Mouse (Mus musculus) stomach, embryonic 15.5 days (tissue): ENCODE results near the gene Ndufa12. TPM values are rescaled to one million over a fixed set of nuclear protein-coding genes. Genes with fewer than 3 reads are reported as not detected.

Experiments used
- ATAC-seq: fragments of 200-750 bp; cut with Nextera tagmentation; 2 replicates; pipeline ENCODE4 v1.8.0; 2017; ENCODE audit warnings: low read depth, moderate number of reproducible peaks, moderate TSS enrichment; ENCODE audit not compliant: insufficient read depth, low FRiP score
- H3K27ac ChIP-seq: fragments of 300-500 bp; sonication (generic); 2 replicates; pipeline ENCODE4 v1.5.1; 2015; ENCODE audit warnings: mild to moderate bottlenecking, inconsistent platforms
- H3K27me3 ChIP-seq: fragments of 300-500 bp; sonication (generic); replicated peaks from 2 replicates; pipeline ENCODE4 v1.6.1; 2015; ENCODE audit warnings: inconsistent platforms
- H3K36me3 ChIP-seq: fragments of 300-500 bp; sonication (generic); 2 replicates; pipeline ENCODE4 v1.6.1; 2015; ENCODE audit warnings: inconsistent platforms
- H3K4me1 ChIP-seq: fragments of 300-500 bp; sonication (generic); 2 replicates; pipeline ENCODE4 v1.6.1; 2015; ENCODE audit warnings: inconsistent platforms
- H3K4me2 ChIP-seq: fragments of 300-500 bp; sonication (generic); 2 replicates; pipeline ENCODE4 v1.6.1; 2015; ENCODE audit warnings: mild to moderate bottlenecking, inconsistent platforms
- H3K4me3 ChIP-seq: fragments of 300-500 bp; sonication (generic); replicated peaks from 2 replicates; pipeline ENCODE4 v1.5.1; 2015; ENCODE audit warnings: inconsistent platforms
- H3K9ac ChIP-seq: fragments of 300-500 bp; sonication (generic); 2 replicates; pipeline ENCODE4 v1.6.1; 2015; ENCODE audit warnings: inconsistent platforms
- H3K9me3 ChIP-seq: fragments of 300-500 bp; sonication (generic); 2 replicates; pipeline ENCODE4 v1.6.1; 2016; ENCODE audit warnings: inconsistent platforms
- WGBS: fragments of 180-500 bp; shearing (Covaris S2); methylation state at CpG from one replicate; pipeline ENCODE4 v1.1.7; 2015; 5-methylcytosine and 5-hydroxymethylcytosine counted together
- polyA plus RNA-seq: library from polyadenylated mRNA; unstranded; fragments of >200 nt; fragmentation: Nextera tagmentation; extraction: Ambion mirVana; gene quantifications from 2 replicates; pipeline ENCODE4 v1.2.1, GENCODE M21; 2015

Ndufa12 gene
- polyA plus RNA-seq, 1 experiment from 2014 or later = 457 TPM

- H3K4me2 ChIP-seq = 0 out of 2 replicates have a peak overlapping the region, but pooled peaks have one; percentile 8
- H3K27ac ChIP-seq = no peak overlapping the region
- H3K4me1 ChIP-seq = no peaks in the 10 kb centered on the region
- no peak overlapping the region for H3K4me3 ChIP-seq
- H3K36me3 ChIP-seq = peaks cover 34% of the 10 kb centered on the region
- no peak for ATAC-seq
- 53% methylated on average over 12 of the region's 12 CpGs for WGBS
- H3K27me3 ChIP-seq = no peaks in the 10 kb centered on the region
- H3K9ac ChIP-seq = no peak overlapping the region
- H3K9me3 ChIP-seq = no peaks in the 10 kb centered on the region
Measured at GRCm38 (mm10) chr10:94171440-94172130, 26.9 kb upstream of the Ndufa12 start.

- H3K9me3 ChIP-seq = no peaks in the 10 kb centered on the region
- H3K9ac ChIP-seq = no peak overlapping the region
Measured at GRCm38 (mm10) chr10:94172137-94172536, 26.4 kb upstream of the Ndufa12 start.

GRCm38 (mm10) chr10:94172706-94173105, 25.8 kb upstream of the Ndufa12 start:
- WGBS = 80% methylated on average over 6 of the region's 6 CpGs
- H3K4me2 ChIP-seq = no peak overlapping the region
- ATAC-seq = no peak
- peaks cover 30% of the 10 kb centered on the region for H3K36me3 ChIP-seq
- no peak overlapping the region for H3K27ac ChIP-seq
- no peaks in the 10 kb centered on the region for H3K9me3 ChIP-seq
- no peak overlapping the region for H3K9ac ChIP-seq
- no peak overlapping the region for H3K4me3 ChIP-seq
- H3K4me1 ChIP-seq = no peaks in the 10 kb centered on the region
- no peaks in the 10 kb centered on the region for H3K27me3 ChIP-seq

More at GRCm38 (mm10) chr10:94172137-94172536, 26.4 kb upstream of the Ndufa12 start:
- WGBS = 75% methylated on average over 11 of the region's 11 CpGs
- no peak overlapping the region for H3K27ac ChIP-seq
- 0 out of 2 replicates have a peak overlapping the region, but pooled peaks have one; percentile 8 for H3K4me2 ChIP-seq
- H3K27me3 ChIP-seq = no peaks in the 10 kb centered on the region
- peaks cover 30% of the 10 kb centered on the region for H3K36me3 ChIP-seq
- no peak overlapping the region for H3K4me3 ChIP-seq
- ATAC-seq = no peak
- no peaks in the 10 kb centered on the region for H3K4me1 ChIP-seq

- Histone ChIP-seq H3K27ac (no peak overlapping the region), H3K4me2 (no peak overlapping the region), H3K36me3 (peaks cover 18% of the 10 kb centered on the region), H3K4me1 (no peaks in the 10 kb centered on the region), H3K9me3 (no peaks in the 10 kb centered on the region), H3K4me3 (no peak overlapping the region), H3K9ac (no peak overlapping the region), H3K27me3 (no peaks in the 10 kb centered on the region)
- no peak for ATAC-seq
- WGBS = 76% methylated on average over 7 of the region's 7 CpGs
Measured at GRCm38 (mm10) chr10:94174652-94175051, 23.9 kb upstream of the Ndufa12 start.

GRCm38 (mm10) chr10:94183199-94183598, 15.3 kb upstream of the Ndufa12 start:
- no peaks in the 10 kb centered on the region for H3K9me3 ChIP-seq
- H3K27me3 ChIP-seq = no peaks in the 10 kb centered on the region
- no peak overlapping the region for H3K27ac ChIP-seq
- WGBS = 40% methylated on average over 4 of the region's 4 CpGs
- H3K36me3 ChIP-seq = peaks cover 5% of the 10 kb centered on the region; the same call in 1 of the 2 replicates
- H3K4me3 ChIP-seq = no peak overlapping the region
- H3K9ac ChIP-seq = no peak overlapping the region
- no peak overlapping the region for H3K4me2 ChIP-seq
- ATAC-seq = no peak
- no peaks in the 10 kb centered on the region for H3K4me1 ChIP-seq

GRCm38 (mm10) chr10:94204973-94205372, 6.5 kb downstream of the Ndufa12 start:
- Histone ChIP-seq H3K27ac (no peak overlapping the region), H3K9me3 (no peaks in the 10 kb centered on the region), H3K4me2 (no peak overlapping the region), H3K4me3 (no peak overlapping the region), H3K36me3 (0 out of 2 replicates have a peak, but pooled peaks cover 33% of the 10 kb centered on the region), H3K4me1 (no peaks in the 10 kb centered on the region), H3K9ac (no peak overlapping the region), H3K27me3 (no peaks in the 10 kb centered on the region)
- ATAC-seq = no peak
- WGBS = 88% methylated on average over 4 of the region's 4 CpGs

GRCm38 (mm10) chr10:94210718-94211618, 12.4 kb downstream of the Ndufa12 start:
- H3K4me1 ChIP-seq = no peaks in the 10 kb centered on the region

GRCm38 (mm10) chr10:94211725-94212124, 13.2 kb downstream of the Ndufa12 start:
- Histone ChIP-seq H3K36me3 (0 out of 2 replicates have a peak, but pooled peaks cover 15% of the 10 kb centered on the region), H3K9me3 (no peaks in the 10 kb centered on the region), H3K9ac (no peak overlapping the region), H3K4me1 (no peaks in the 10 kb centered on the region), H3K27me3 (no peaks in the 10 kb centered on the region), H3K4me2 (no peak overlapping the region), H3K27ac (no peak overlapping the region), H3K4me3 (no peak overlapping the region)
- ATAC-seq = no peak
- 61% methylated on average over 2 of the region's 2 CpGs for WGBS

More at GRCm38 (mm10) chr10:94210718-94211618, 12.4 kb downstream of the Ndufa12 start:
- H3K36me3 ChIP-seq = 0 out of 2 replicates have a peak, but pooled peaks cover 23% of the 10 kb centered on the region
- no peak overlapping the region for H3K4me2 ChIP-seq
- no peak overlapping the region for H3K27ac ChIP-seq
- no peak overlapping the region for H3K4me3 ChIP-seq
- ATAC-seq = no peak; the same call in 1 of the 2 replicates
- no peaks in the 10 kb centered on the region for H3K9me3 ChIP-seq
- H3K27me3 ChIP-seq = no peaks in the 10 kb centered on the region
- 57% methylated on average over 6 of the region's 6 CpGs for WGBS
- no peak overlapping the region for H3K9ac ChIP-seq

GRCm38 (mm10) chr10:94225026-94225750, 26.7 kb downstream of the Ndufa12 start:
- 78% methylated on average over 6 of the region's 6 CpGs for WGBS
- 0 out of 2 replicates have a peak, but pooled peaks cover 2% of the 10 kb centered on the region for H3K36me3 ChIP-seq
- no peak overlapping the region for H3K9ac ChIP-seq
- no peak for ATAC-seq
- no peak overlapping the region for H3K27ac ChIP-seq
- H3K27me3 ChIP-seq = no peaks in the 10 kb centered on the region
- no peak overlapping the region for H3K4me3 ChIP-seq
- no peaks in the 10 kb centered on the region for H3K4me1 ChIP-seq
- no peak overlapping the region for H3K4me2 ChIP-seq
- H3K9me3 ChIP-seq = no peaks in the 10 kb centered on the region

- Histone ChIP-seq H3K27me3 (no peaks in the 10 kb centered on the region), H3K36me3 (no peaks in the 10 kb centered on the region), H3K4me2 (no peak overlapping the region), H3K9me3 (no peaks in the 10 kb centered on the region), H3K4me1 (no peaks in the 10 kb centered on the region), H3K9ac (no peak overlapping the region), H3K4me3 (no peak overlapping the region), H3K27ac (no peak overlapping the region)
- ATAC-seq = no peak
- 54% methylated on average over 19 of the region's 19 CpGs for WGBS
Measured at GRCm38 (mm10) chr10:94230172-94230981, 31.9 kb downstream of the Ndufa12 start.

- Histone ChIP-seq H3K4me1 (no peaks in the 10 kb centered on the region), H3K27me3 (no peaks in the 10 kb centered on the region), H3K9ac (no peak overlapping the region), H3K4me2 (no peak overlapping the region), H3K36me3 (no peaks in the 10 kb centered on the region), H3K4me3 (no peak overlapping the region), H3K27ac (no peak overlapping the region), H3K9me3 (no peaks in the 10 kb centered on the region)
- ATAC-seq = no peak
- 73% methylated on average over 6 of the region's 6 CpGs for WGBS
Measured at GRCm38 (mm10) chr10:94231025-94231424, 32.5 kb downstream of the Ndufa12 start.
